Mouse (Mus musculus) liver, embryonic 15.5 days (tissue): Measurements from ENCODE around the gene Lin7c. TPM values are rescaled to one million over a fixed set of nuclear protein-coding genes. Genes with fewer than 3 reads are reported as not detected.

Source experiments
- ATAC-seq: fragments of 200-750 bp; cut with Nextera tagmentation; 2 replicates; pipeline ENCODE4 v1.8.0; 2017; ENCODE audit warnings: moderate number of reproducible peaks, mild to moderate bottlenecking, moderate library complexity; ENCODE audit not compliant: insufficient read depth
- H3K27ac ChIP-seq: fragments of 300-500 bp; sonication (generic); replicated peaks from 2 replicates; pipeline ENCODE4 v1.5.1; 2015; ENCODE audit warnings: mild to moderate bottlenecking, inconsistent platforms
- H3K27me3 ChIP-seq: fragments of 300-500 bp; sonication (generic); 2 replicates; pipeline ENCODE4 v1.6.1; 2015; ENCODE audit warnings: mild to moderate bottlenecking, inconsistent platforms
- H3K36me3 ChIP-seq: fragments of 300-500 bp; sonication (generic); replicated peaks from 2 replicates; pipeline ENCODE4 v1.6.1; 2015; ENCODE audit warnings: moderate library complexity, mild to moderate bottlenecking, inconsistent platforms
- H3K4me1 ChIP-seq: fragments of 300-500 bp; sonication (generic); replicated peaks from 2 replicates; pipeline ENCODE4 v1.6.1; 2015; ENCODE audit warnings: inconsistent platforms
- H3K4me2 ChIP-seq: fragments of 300-500 bp; sonication (generic); 2 replicates; pipeline ENCODE4 v1.6.1; 2015; ENCODE audit warnings: moderate library complexity, mild to moderate bottlenecking, inconsistent platforms
- H3K4me3 ChIP-seq: fragments of 300-500 bp; sonication (generic); replicated peaks from 2 replicates; pipeline ENCODE4 v1.5.1; 2015; ENCODE audit warnings: mild to moderate bottlenecking, inconsistent platforms
- H3K9ac ChIP-seq: fragments of 300-500 bp; sonication (generic); 2 replicates; pipeline ENCODE4 v1.6.1; 2015; ENCODE audit warnings: moderate library complexity, mild to moderate bottlenecking, inconsistent platforms
- H3K9me3 ChIP-seq: fragments of 300-500 bp; sonication (generic); replicated peaks from 2 replicates; pipeline ENCODE4 v1.6.1; 2016; ENCODE audit warnings: inconsistent platforms
- WGBS: fragments of 180-500 bp; shearing (Covaris S2); methylation state at CpG from one replicate; pipeline ENCODE4 v1.1.7; 2015; ENCODE audit warnings: mixed read lengths; ENCODE audit not compliant: insufficient replicate concordance; 5-methylcytosine and 5-hydroxymethylcytosine counted together
- polyA plus RNA-seq: library from polyadenylated mRNA; unstranded; fragments of >200 nt; fragmentation: Nextera tagmentation; extraction: Ambion mirVana; gene quantifications from 2 replicates; pipeline ENCODE4 v1.2.1, GENCODE M21; 2015

Gene Lin7c
- polyA plus RNA-seq, 1 experiment from 2014 or later, result 18.1 TPM

DNA sequence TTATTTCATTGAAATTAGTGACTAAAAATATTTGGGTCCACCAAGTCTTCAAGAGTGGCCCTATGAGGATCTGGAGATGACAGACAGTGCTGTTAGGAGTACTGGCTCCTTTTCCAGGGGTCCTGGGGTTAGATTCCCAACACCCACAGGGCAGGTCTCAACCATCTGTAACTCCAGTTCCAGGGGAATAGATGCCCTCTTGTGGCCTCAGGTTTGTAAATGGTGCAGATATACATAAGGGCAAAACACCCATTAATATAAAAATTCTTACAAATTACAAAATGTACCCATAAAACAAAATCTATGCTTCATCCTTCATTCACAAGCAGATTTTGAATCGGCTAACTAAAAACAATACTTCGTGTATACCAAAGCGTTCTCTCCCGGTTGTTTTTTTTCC lies 585 bp upstream of the Lin7c start:
- H3K4me3 ChIP-seq, result peak overlapping the region; percentile 72
- peak overlapping the region; percentile 70 for H3K4me2 ChIP-seq
- H3K4me1 ChIP-seq, result peaks cover 22% of the 10 kb centered on the region
- 35% methylated on average over 4 of the region's 4 CpGs for WGBS
- peaks cover 10% of the 10 kb centered on the region for H3K36me3 ChIP-seq
- ATAC-seq, result no peak
- no peaks in the 10 kb centered on the region for H3K27me3 ChIP-seq
- no peaks in the 10 kb centered on the region for H3K9me3 ChIP-seq
- no peak overlapping the region; the same call in 1 of the 2 replicates for H3K9ac ChIP-seq
- no peak overlapping the region for H3K27ac ChIP-seq

- ATAC-seq, result peak; percentile 82
- Histone ChIP-seq H3K27me3 (no peaks in the 10 kb centered on the region), H3K9me3 (no peaks in the 10 kb centered on the region), H3K4me3 (peak overlapping the region; percentile 72), H3K4me2 (peak overlapping the region; percentile 70), H3K9ac (peak overlapping the region; percentile 73), H3K36me3 (peaks cover 19% of the 10 kb centered on the region), H3K27ac (peak overlapping the region; percentile 71), H3K4me1 (peaks cover 22% of the 10 kb centered on the region)
- under 1% methylated on average over 34 of the region's 34 CpGs for WGBS
Observed at GRCm38 (mm10) chr2:109891031-109891430, 378 bp downstream of the Lin7c start.

GRCm38 (mm10) chr2:109891471-109891870 lies 818 bp downstream of the Lin7c start:
- Histone ChIP-seq H3K27ac (peak overlapping the region; percentile 71; the same call in 1 of the 2 replicates), H3K4me1 (peaks cover 22% of the 10 kb centered on the region), H3K4me2 (peak overlapping the region; percentile 70), H3K36me3 (peaks cover 24% of the 10 kb centered on the region), H3K4me3 (peak overlapping the region; percentile 72), H3K27me3 (no peaks in the 10 kb centered on the region), H3K9me3 (no peaks in the 10 kb centered on the region), H3K9ac (peak overlapping the region; percentile 73)
- no peak for ATAC-seq
- WGBS, result 39% methylated on average over 4 of the region's 4 CpGs

DNA sequence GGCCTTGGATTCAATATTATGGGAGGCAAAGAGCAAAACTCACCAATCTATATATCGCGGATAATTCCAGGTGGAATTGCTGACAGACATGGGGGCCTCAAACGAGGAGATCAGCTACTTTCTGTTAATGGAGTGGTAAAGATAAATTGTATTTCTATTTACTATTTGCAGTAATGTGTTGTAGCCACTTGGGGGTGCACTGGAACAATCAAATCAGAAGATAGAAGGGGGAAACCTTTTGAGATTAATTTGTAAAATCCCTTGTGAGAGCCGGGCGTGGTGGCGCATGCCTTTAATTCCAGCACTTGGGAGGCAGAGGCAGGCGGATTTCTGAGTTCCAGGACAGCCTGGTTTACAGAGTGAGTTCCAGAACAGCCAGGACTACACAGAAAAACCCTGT lies 5.7 kb downstream of the Lin7c start:
- 64% methylated on average over 7 of the region's 7 CpGs for WGBS
- no peak overlapping the region for H3K27ac ChIP-seq
- no peak overlapping the region for H3K4me2 ChIP-seq
- no peak overlapping the region for H3K4me3 ChIP-seq
- H3K27me3 ChIP-seq, result no peaks in the 10 kb centered on the region
- peaks cover 57% of the 10 kb centered on the region for H3K36me3 ChIP-seq
- peaks cover 18% of the 10 kb centered on the region for H3K4me1 ChIP-seq
- no peaks in the 10 kb centered on the region for H3K9me3 ChIP-seq
- no peak overlapping the region for H3K9ac ChIP-seq
- ATAC-seq, result no peak

- no peak for ATAC-seq
Observed at GRCm38 (mm10) chr2:109902869-109903268, 12.2 kb downstream of the Lin7c start.

GRCm38 (mm10) chr2:109904171-109904821 lies 13.6 kb downstream of the Lin7c start:
- ATAC-seq, result peak; percentile 53
- H3K27ac ChIP-seq, result no peak overlapping the region
- under 1% methylated on average over 7 of the region's 7 CpGs for WGBS
- no peak overlapping the region for H3K4me3 ChIP-seq
- H3K27me3 ChIP-seq, result no peaks in the 10 kb centered on the region
- H3K9ac ChIP-seq, result no peak overlapping the region
- H3K9me3 ChIP-seq, result no peaks in the 10 kb centered on the region
- H3K36me3 ChIP-seq, result peaks cover 18% of the 10 kb centered on the region
- H3K4me1 ChIP-seq, result no peaks in the 10 kb centered on the region; the same call in 1 of the 2 replicates
- no peak overlapping the region for H3K4me2 ChIP-seq

More at GRCm38 (mm10) chr2:109902869-109903268, 12.2 kb downstream of the Lin7c start:
- no peak overlapping the region for H3K9ac ChIP-seq
- H3K4me1 ChIP-seq, result no peaks in the 10 kb centered on the region
- no peaks in the 10 kb centered on the region for H3K27me3 ChIP-seq
- H3K9me3 ChIP-seq, result no peaks in the 10 kb centered on the region
- 75% methylated on average over 7 of the region's 7 CpGs for WGBS
- no peak overlapping the region for H3K4me3 ChIP-seq
- H3K4me2 ChIP-seq, result no peak overlapping the region
- peaks cover 28% of the 10 kb centered on the region for H3K36me3 ChIP-seq
- H3K27ac ChIP-seq, result no peak overlapping the region

GRCm38 (mm10) chr2:109909122-109909521 lies 18.5 kb downstream of the Lin7c start:
- 34% methylated on average over 2 of the region's 2 CpGs for WGBS

DNA sequence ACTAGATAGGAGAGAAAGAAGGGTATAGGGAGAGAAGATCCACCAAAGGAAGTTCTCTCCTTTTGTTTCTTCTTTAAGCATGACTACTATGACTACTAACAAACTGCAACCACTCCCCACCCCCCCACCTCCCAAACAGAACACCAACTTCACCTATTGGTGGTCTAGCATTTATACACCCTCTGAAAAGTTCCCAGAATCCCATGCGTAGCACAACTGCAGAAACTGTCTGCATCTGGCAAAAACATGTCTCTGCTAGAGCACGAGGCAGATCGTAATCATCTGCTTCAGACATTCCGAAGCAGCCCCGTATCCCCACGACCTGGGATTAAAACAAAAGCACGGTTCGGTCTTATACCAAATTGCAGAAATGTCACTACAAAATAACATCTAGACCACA lies 21.6 kb downstream of the Lin7c start:
- H3K4me2 ChIP-seq, result no peak overlapping the region
- H3K27ac ChIP-seq, result no peak overlapping the region
- H3K36me3 ChIP-seq, result no peaks in the 10 kb centered on the region
- no peaks in the 10 kb centered on the region for H3K9me3 ChIP-seq
- H3K9ac ChIP-seq, result no peak overlapping the region
- no peak for ATAC-seq
- 80% methylated on average over 8 of the region's 8 CpGs for WGBS
- H3K4me3 ChIP-seq, result no peak overlapping the region
- H3K27me3 ChIP-seq, result peaks cover 9% of the 10 kb centered on the region
- H3K4me1 ChIP-seq, result peaks cover 6% of the 10 kb centered on the region

More at GRCm38 (mm10) chr2:109909122-109909521, 18.5 kb downstream of the Lin7c start:
- Histone ChIP-seq H3K4me2 (no peak overlapping the region), H3K27me3 (peaks cover 7% of the 10 kb centered on the region; the same call in 1 of the 2 replicates), H3K27ac (no peak overlapping the region), H3K4me1 (no peaks in the 10 kb centered on the region; the same call in 1 of the 2 replicates), H3K36me3 (no peaks in the 10 kb centered on the region), H3K4me3 (no peak overlapping the region), H3K9ac (no peak overlapping the region), H3K9me3 (no peaks in the 10 kb centered on the region)
- no peak for ATAC-seq

- WGBS, result 67% methylated on average over 12 of the region's 12 CpGs
- H3K4me2 ChIP-seq, result no peak overlapping the region
- H3K9me3 ChIP-seq, result no peaks in the 10 kb centered on the region
- H3K9ac ChIP-seq, result no peak overlapping the region
- H3K36me3 ChIP-seq, result no peaks in the 10 kb centered on the region
- H3K27me3 ChIP-seq, result peaks cover 9% of the 10 kb centered on the region
- no peak overlapping the region for H3K4me3 ChIP-seq
- no peak overlapping the region for H3K27ac ChIP-seq
- peaks cover 10% of the 10 kb centered on the region for H3K4me1 ChIP-seq
- no peak for ATAC-seq
Observed at GRCm38 (mm10) chr2:109912766-109913165, 22.1 kb downstream of the Lin7c start.

DNA sequence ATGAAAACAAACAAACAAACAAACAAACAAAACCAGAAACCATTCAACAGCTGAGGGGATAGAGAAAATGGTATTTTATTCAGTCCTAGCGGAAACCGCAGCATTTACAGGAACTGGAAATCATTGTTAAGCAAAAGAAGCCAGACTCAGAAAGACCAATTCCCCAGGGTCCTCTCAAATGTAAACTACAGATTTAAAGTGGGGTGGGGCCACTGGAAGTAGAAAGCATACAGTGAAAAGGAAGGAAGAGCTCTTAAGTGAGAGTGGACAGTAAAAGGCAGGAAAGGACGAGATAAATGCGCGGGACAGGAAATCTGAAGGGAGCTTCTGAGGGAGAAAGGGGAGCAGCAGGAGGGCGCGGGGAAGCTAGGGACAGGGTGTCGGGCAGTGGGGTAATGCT lies 22.6 kb downstream of the Lin7c start:
- no peak overlapping the region for H3K4me2 ChIP-seq
- H3K27me3 ChIP-seq, result peaks cover 11% of the 10 kb centered on the region
- ATAC-seq, result no peak
- peaks cover 13% of the 10 kb centered on the region for H3K4me1 ChIP-seq
- H3K4me3 ChIP-seq, result no peak overlapping the region
- H3K36me3 ChIP-seq, result no peaks in the 10 kb centered on the region
- WGBS, result 33% methylated on average over 8 of the region's 8 CpGs
- no peak overlapping the region for H3K27ac ChIP-seq
- no peaks in the 10 kb centered on the region for H3K9me3 ChIP-seq
- no peak overlapping the region for H3K9ac ChIP-seq

DNA sequence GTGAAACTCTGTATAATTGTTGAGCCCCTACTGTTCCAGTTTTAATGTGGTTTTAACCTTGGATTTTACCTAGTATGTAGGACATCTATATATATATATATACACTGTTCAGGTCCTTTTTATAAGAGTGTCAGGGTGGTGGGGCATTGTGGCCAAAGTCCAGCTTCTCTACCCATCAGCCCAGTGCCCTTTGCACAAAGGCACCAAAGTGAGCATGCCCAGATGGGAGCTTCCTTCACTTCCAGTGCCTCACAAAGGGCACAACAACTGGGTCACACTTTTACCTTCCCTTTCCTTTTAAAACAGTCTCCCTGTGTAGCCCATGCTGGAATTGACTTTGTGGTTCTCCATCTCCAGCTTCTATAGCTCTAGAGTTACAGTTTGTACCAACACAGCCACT lies 23.9 kb downstream of the Lin7c start:
- peaks cover 26% of the 10 kb centered on the region for H3K4me1 ChIP-seq
- no peak overlapping the region for H3K9ac ChIP-seq
- ATAC-seq, result no peak
- no peak overlapping the region for H3K27ac ChIP-seq
- peaks cover 16% of the 10 kb centered on the region for H3K27me3 ChIP-seq
- H3K4me2 ChIP-seq, result no peak overlapping the region
- H3K4me3 ChIP-seq, result no peak overlapping the region
- H3K36me3 ChIP-seq, result no peaks in the 10 kb centered on the region
- H3K9me3 ChIP-seq, result no peaks in the 10 kb centered on the region
